Mouse (Mus musculus): ENCODE measurements around the gene Gm20937. TPM values are rescaled to one million over a fixed set of nuclear protein-coding genes. Genes with fewer than 3 reads are reported as not detected.
"Not testable (repeated sequence)": the region's sequence is repeated elsewhere in the genome, so short reads cannot be mapped to it uniquely, and the experiment has no call there.

Gm20937 gene
- not detected in 2 replicates for polyA plus RNA-seq (2015; fragmentation: Nextera tagmentation; extraction: Ambion mirVana)

- not testable (repeated sequence) for H3K4me3 ChIP-seq (ENCODE audit: low read depth, low read length); H3K4me1 ChIP-seq (replicated peaks; ENCODE audit: control insufficient read depth, insufficient read depth, low read length); H3K9me3 ChIP-seq (ENCODE audit: control insufficient read depth); H3K4me2 ChIP-seq (replicated peaks; ENCODE audit: low read depth); ATAC-seq; H3K9ac ChIP-seq (ENCODE audit: low read depth, low read length); H3K27ac ChIP-seq (ENCODE audit: low read depth, low read length); H3K36me3 ChIP-seq (ENCODE audit: control insufficient read depth, insufficient read depth); H3K27me3 ChIP-seq (replicated peaks; ENCODE audit: control insufficient read depth, insufficient read depth, low read length)
- WGBS: no CpG with 5 or more reads among the region's 6 CpGs
Observed at GRCm38 (mm10) chrY:68294798-68295197, at the start of gene Gm20937. Gene Gm20937, minus strand, starts transcription at chrY:68294898.

Other genes starting within 250 kb of the Gm20937 start
- not detected in 2 replicates for gene Gm20816, start 243.1 kb upstream of the Gm20937 start, polyA plus RNA-seq (2015; fragmentation: Nextera tagmentation; extraction: Ambion mirVana)

All from intestine, postnatal 0 days (tissue).